In genomic region chr16:94348779-94349178, GRCm38 (mm10) we compare ENCODE assay signal across 25 mouse cellular contexts. TPM values are rescaled to one million over a fixed set of nuclear protein-coding genes. Genes with fewer than 3 reads are reported as not detected.
"Had no signal": no experiment of that assay in that cellular context is flagged by ENCODE, and none has a peak within 500 bp of the region (broad histone marks: within the 10 kb centered on the region; RNA-seq: fewer than 3 reads in every experiment).

No protein-coding gene starts in this region.

- H3K4me1 ChIP-seq: lung, embryonic 15.5 days; stomach, embryonic 15.5 days had no signal

- H3K27me3 ChIP-seq: lung, embryonic 15.5 days; midbrain, embryonic 13.5 days; midbrain, embryonic 15.5 days; neural tube, embryonic 13.5 days; neural tube, embryonic 15.5 days; stomach, embryonic 15.5 days had no signal

- H3K27ac ChIP-seq: lung, embryonic 15.5 days; macrophage; midbrain, embryonic 13.5 days; midbrain, embryonic 15.5 days; neural tube, embryonic 13.5 days; neural tube, embryonic 15.5 days; stomach, embryonic 15.5 days; stomach, postnatal 0 days had no signal

- H3K4me3 ChIP-seq: lung, embryonic 15.5 days; megakaryocyte, embryonic 14.5 days; midbrain, embryonic 13.5 days; midbrain, embryonic 15.5 days; neural tube, embryonic 13.5 days; neural tube, embryonic 15.5 days; stomach, embryonic 15.5 days had no signal

- ATAC-seq: liver, postnatal 0 days; lung, postnatal 0 days; midbrain, embryonic 13.5 days; midbrain, embryonic 15.5 days had no signal

- H3K36me3 ChIP-seq: lung, embryonic 15.5 days; midbrain, embryonic 13.5 days; midbrain, embryonic 15.5 days; neural tube, embryonic 13.5 days; neural tube, embryonic 15.5 days; stomach, embryonic 15.5 days had no signal

- H3K9me3 ChIP-seq: lung, embryonic 15.5 days; megakaryocyte, embryonic 14.5 days; midbrain, embryonic 13.5 days; midbrain, embryonic 15.5 days; neural tube, embryonic 13.5 days; neural tube, embryonic 15.5 days; stomach, embryonic 15.5 days had no signal

- H3K9ac ChIP-seq: liver, postnatal 0 days; lung, embryonic 15.5 days; midbrain, embryonic 13.5 days; midbrain, embryonic 15.5 days; neural tube, embryonic 13.5 days; neural tube, embryonic 15.5 days; stomach, embryonic 15.5 days had no signal

- H3K4me2 ChIP-seq: lung, embryonic 15.5 days; midbrain, embryonic 11.5 days; midbrain, embryonic 13.5 days; midbrain, embryonic 15.5 days; neural tube, embryonic 13.5 days; neural tube, embryonic 15.5 days; stomach, embryonic 15.5 days had no signal

- DNase-seq: liver, postnatal 0 days; lung, adult 2 months; lung, postnatal 14 days; lung, postnatal 36 days; retina, postnatal 1 day; right cerebral cortex, adult 18-20 months; right cerebral cortex, postnatal 25 days; right cerebral cortex, postnatal 4 days; spleen, adult 18-20 months; thymus, adult 2 months; thymus, postnatal 25 days; thymus, postnatal 4 days had no signal

RNA-seq across cellular contexts. Expression of gene Ripply3, which starts 20.6 kb away (rescaled TPM):
- total RNA-seq: midbrain, postnatal 0 days; monocyte, adult 5-6 weeks had no signal
- polyA plus RNA-seq: macrophage had no signal
